18 mouse cellular contexts compared by ENCODE assay signal in genomic region chr6:135542356-135542755, GRCm38 (mm10).
DNase-seq lines count a peak whose midpoint lies in the region; ATAC-seq lines count a peak whose summit lies in the region.
"Had no signal": no experiment of that assay in that cellular context is flagged by ENCODE, and none has a peak within 500 bp of the region (broad histone marks: within the 10 kb centered on the region; RNA-seq: fewer than 3 reads in every experiment).

No protein-coding gene starts in this region.

- no peak overlapping the region for H3K4me3 ChIP-seq in heart, embryonic 11.5 days (ENCODE audit: low read depth, low read length)
- H3K4me3 ChIP-seq in midbrain, embryonic 10.5 days, result no peak overlapping the region
- no peak overlapping the region for H3K4me3 ChIP-seq in midbrain, embryonic 15.5 days
- H3K4me3 ChIP-seq: embryonic facial prominence, embryonic 13.5 days; gastrocnemius, adult 2 months; hindbrain, embryonic 12.5 days had no signal

- DNase-seq in heart, adult 11 months, result peak; percentile 58
- DNase-seq in kidney, adult 8-10 months, result peak; percentile 31 to 45
- no peak for DNase-seq in kidney, postnatal 10 days
- no peak for DNase-seq in midbrain, embryonic 10.5 days (ENCODE audit: low spot score)
- DNase-seq in cerebellum, postnatal 14 days, result no peak
- DNase-seq: adrenal gland, postnatal 14 days; cerebellum, adult 11-12 months; cerebellum, adult 9-10 months; cerebellum, postnatal 36 days; gastrocnemius, adult 2 months; gastrocnemius, postnatal 25 days; heart, postnatal 10 days; heart, postnatal 4 days had no signal

- no peak overlapping the region for H3K27ac ChIP-seq in heart, embryonic 11.5 days (ENCODE audit: low read depth, low read length)
- H3K27ac ChIP-seq in midbrain, embryonic 10.5 days (replicated peaks), result 0 out of 2 replicates have a peak overlapping the region, but pooled peaks have one; percentile 33
- no peak overlapping the region for H3K27ac ChIP-seq in midbrain, embryonic 15.5 days
- H3K27ac ChIP-seq: embryonic facial prominence, embryonic 13.5 days; gastrocnemius, adult 2 months; hindbrain, embryonic 12.5 days had no signal

- no peaks in the 10 kb centered on the region for H3K36me3 ChIP-seq in heart, embryonic 11.5 days (ENCODE audit: control insufficient read depth, insufficient read depth, low read length)
- no peaks in the 10 kb centered on the region for H3K36me3 ChIP-seq in midbrain, embryonic 10.5 days
- H3K36me3 ChIP-seq in midbrain, embryonic 15.5 days (replicated peaks), result no peaks in the 10 kb centered on the region
- H3K36me3 ChIP-seq: embryonic facial prominence, embryonic 13.5 days; hindbrain, embryonic 12.5 days had no signal

- 53% methylated on average over 5 of the region's 5 CpGs for WGBS in heart, embryonic 11.5 days (ENCODE audit: insufficient replicate concordance)
- WGBS in midbrain, embryonic 10.5 days, result 54% methylated on average over 5 of the region's 5 CpGs
- 65% methylated on average over 5 of the region's 5 CpGs for WGBS in midbrain, embryonic 15.5 days

- no peak overlapping the region for H3K4me2 ChIP-seq in heart, embryonic 11.5 days
- H3K4me2 ChIP-seq in midbrain, embryonic 15.5 days, result no peak overlapping the region
- H3K4me2 ChIP-seq: embryonic facial prominence, embryonic 13.5 days; hindbrain, embryonic 12.5 days had no signal

- no peaks in the 10 kb centered on the region for H3K4me1 ChIP-seq in heart, embryonic 11.5 days (ENCODE audit: control insufficient read depth, insufficient read depth, low read length)
- H3K4me1 ChIP-seq in midbrain, embryonic 10.5 days, result peaks cover 22% of the 10 kb centered on the region
- H3K4me1 ChIP-seq in midbrain, embryonic 15.5 days, result peaks cover 19% of the 10 kb centered on the region; the same call in 1 of the 2 replicates

- no peak overlapping the region for H3K9ac ChIP-seq in heart, embryonic 11.5 days (ENCODE audit: low read depth, low read length)
- no peak overlapping the region for H3K9ac ChIP-seq in midbrain, embryonic 15.5 days
- H3K9ac ChIP-seq: embryonic facial prominence, embryonic 13.5 days; hindbrain, embryonic 12.5 days had no signal

- no peaks in the 10 kb centered on the region for H3K9me3 ChIP-seq in heart, embryonic 11.5 days (replicated peaks; ENCODE audit: control insufficient read depth, low read length)
- no peaks in the 10 kb centered on the region for H3K9me3 ChIP-seq in midbrain, embryonic 10.5 days (replicated peaks)
- no peaks in the 10 kb centered on the region for H3K9me3 ChIP-seq in midbrain, embryonic 15.5 days
- H3K9me3 ChIP-seq: embryonic facial prominence, embryonic 13.5 days; hindbrain, embryonic 12.5 days had no signal

- ATAC-seq in heart, embryonic 11.5 days (replicated peaks; ENCODE audit: insufficient number of reproducible peaks, low FRiP score, low TSS enrichment), result no peak
- ATAC-seq in midbrain, embryonic 15.5 days (replicated peaks), result no peak
- ATAC-seq: forebrain, embryonic 14.5 days had no signal

- no peaks in the 10 kb centered on the region for H3K27me3 ChIP-seq in heart, embryonic 11.5 days (ENCODE audit: control insufficient read depth, insufficient read depth, low read length)
- H3K27me3 ChIP-seq in midbrain, embryonic 10.5 days (ENCODE audit: low read depth, poor library complexity, severe bottlenecking), result no peaks in the 10 kb centered on the region
- H3K27me3 ChIP-seq in midbrain, embryonic 15.5 days (replicated peaks), result no peaks in the 10 kb centered on the region
- H3K27me3 ChIP-seq: embryonic facial prominence, embryonic 13.5 days; hindbrain, embryonic 12.5 days had no signal

Comparison
In these comparisons a context has a peak if more than half of its experiments do, and no peak if none do; other contexts are left out.
1. DNase-seq: peak in heart, adult 11 months (single experiment) and kidney, adult 8-10 months (2 of 2); none in kidney, postnatal 10 days (single experiment), midbrain, embryonic 10.5 days (single experiment) and cerebellum, postnatal 14 days (0 of 2).